Mouse (Mus musculus): Measurements from ENCODE around the gene Mss51.

Gene Mss51

GRCm38 (mm10) chr14:20496603-20497002, at the start of gene Mss51:
TSS of gene Mss51 (minus strand) at chr14:20496901.
- no peak for DNase-seq

GRCm38 (mm10) chr14:20546415-20546814, 49.7 kb upstream of the Mss51 start, which contains the start of gene Ppp3cb:
TSS of gene Ppp3cb (minus strand) at chr14:20546573.
- DNase-seq = peak; percentile 65

- peak; percentile 75 for DNase-seq
Observed at GRCm38 (mm10) chr14:20545529-20546331, 49.0 kb upstream of the Mss51 start.

GRCm38 (mm10) chr14:20544467-20545411, 48.0 kb upstream of the Mss51 start:
- no peak for DNase-seq

- DNase-seq = no peak
Observed at GRCm38 (mm10) chr14:20529643-20530042, 32.9 kb upstream of the Mss51 start.

- DNase-seq = no peak
Observed at GRCm38 (mm10) chr14:20520179-20520578, 23.5 kb upstream of the Mss51 start.

GRCm38 (mm10) chr14:20508424-20508823, 11.7 kb upstream of the Mss51 start:
- no peak for DNase-seq

- no peak for DNase-seq
Observed at GRCm38 (mm10) chr14:20502966-20503365, 6.3 kb upstream of the Mss51 start.

- DNase-seq = peak; percentile 22
Observed at GRCm38 (mm10) chr14:20499982-20500381, 3.3 kb upstream of the Mss51 start.

GRCm38 (mm10) chr14:20486031-20486430, 10.7 kb downstream of the Mss51 start:
- DNase-seq = no peak

GRCm38 (mm10) chr14:20482051-20482751, 14.5 kb downstream of the Mss51 start:
- no peak for DNase-seq

GRCm38 (mm10) chr14:20481211-20481610, 15.5 kb downstream of the Mss51 start:
- no peak for DNase-seq

GRCm38 (mm10) chr14:20480195-20480579, 16.5 kb downstream of the Mss51 start:
- DNase-seq = no peak

- DNase-seq = peak; percentile 64
Observed at GRCm38 (mm10) chr14:20479291-20480194, 17.2 kb downstream of the Mss51 start, which contains the start of gene Anxa7. TSS of gene Anxa7 (minus strand) at chr14:20480133.

- DNase-seq = no peak
Observed at GRCm38 (mm10) chr14:20478801-20479200, 17.9 kb downstream of the Mss51 start.

- DNase-seq = no peak
Observed at GRCm38 (mm10) chr14:20478385-20478784, 18.3 kb downstream of the Mss51 start.

- no peak for DNase-seq
Observed at GRCm38 (mm10) chr14:20477261-20478025, 19.3 kb downstream of the Mss51 start.

GRCm38 (mm10) chr14:20460216-20460615, 36.5 kb downstream of the Mss51 start:
- no peak for DNase-seq

GRCm38 (mm10) chr14:20458378-20458777, 38.3 kb downstream of the Mss51 start:
- no peak for DNase-seq

GRCm38 (mm10) chr14:20452929-20453328, 43.8 kb downstream of the Mss51 start:
- DNase-seq = no peak

- no peak for DNase-seq
Observed at GRCm38 (mm10) chr14:20451765-20452331, 44.9 kb downstream of the Mss51 start, which contains the start of gene Cfap70. TSS of gene Cfap70 (minus strand) at chr14:20452226.
